Mouse (Mus musculus): ENCODE data around the gene Rpl41. TPM values are rescaled to one million over a fixed set of nuclear protein-coding genes. Genes with fewer than 3 reads are reported as not detected.
A peak's percentile ranks its signal among the peaks of the same experiment; 100 is the strongest.

The Rpl41 gene
- total RNA-seq, 1 experiment = 5,552 TPM

DNA sequence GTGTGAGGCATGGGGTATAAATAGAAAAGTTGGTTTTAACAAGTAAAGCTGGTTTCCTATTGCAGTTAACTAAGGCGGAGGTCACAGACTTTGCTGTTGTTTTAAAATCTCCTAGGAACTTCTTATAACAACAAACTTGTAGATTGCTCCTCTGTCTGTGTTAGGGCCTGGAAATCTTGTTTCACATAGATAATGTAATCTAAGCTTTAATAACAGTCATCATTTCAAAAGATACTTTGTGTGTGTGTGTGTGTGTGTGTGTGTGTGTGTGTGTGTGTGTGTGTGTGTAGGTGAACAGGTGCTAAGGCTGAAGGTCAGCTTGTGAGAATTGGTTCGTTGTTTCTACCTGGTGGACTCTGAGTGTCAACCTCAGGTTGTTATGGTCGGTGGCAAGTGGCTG, 45.1 kb downstream of the Rpl41 start:
- in situ Hi-C loops (cut with MboI; ENCODE audit: low sequenced_read_pairs in 2 of 2, unreplicated experiment in 2 of 2) = no loop called here
- DNase-seq (ENCODE audit: low read depth, low spot score) = no peak
- Histone ChIP-seq H3K4me1 (ENCODE audit: control insufficient read depth in 2 of 2, insufficient read depth in 2 of 2, low read length in 2 of 2, poor library complexity in 1 of 2) (peaks cover 2 to 5% of the 10 kb centered on the region in 2 experiments; a peak in 1 of 4 replicates), H3K4me3 (ENCODE audit: insufficient read depth in 1 of 2, low read depth in 1 of 2, low read length in 2 of 2, poor library complexity in 1 of 2, severe bottlenecking in 1 of 2) (no peak overlapping the region), H3K9me3 (ENCODE audit: control insufficient read depth, insufficient read depth, low read depth, low read length) (no peaks in the 10 kb centered on the region), H3K27ac (ENCODE audit: insufficient read depth, low read depth, low read length, poor library complexity, severe bottlenecking) (no peak overlapping the region), H3K9ac (ENCODE audit: insufficient read depth, low read depth, low read length, poor library complexity, severe bottlenecking) (no peak overlapping the region), H3K36me3 (ENCODE audit: control insufficient read depth, insufficient read depth, low read length, poor library complexity, severe bottlenecking) (no peaks in the 10 kb centered on the region)
- TF ChIP-seq HCFC1 (IDR thresholded peaks at IDR 0.05; ENCODE audit: borderline replicate concordance, insufficient read depth, low read length) (no peak), ZC3H11A (IDR thresholded peaks at IDR 0.05; ENCODE audit: borderline replicate concordance, low read depth, low read length) (no peak)

DNA sequence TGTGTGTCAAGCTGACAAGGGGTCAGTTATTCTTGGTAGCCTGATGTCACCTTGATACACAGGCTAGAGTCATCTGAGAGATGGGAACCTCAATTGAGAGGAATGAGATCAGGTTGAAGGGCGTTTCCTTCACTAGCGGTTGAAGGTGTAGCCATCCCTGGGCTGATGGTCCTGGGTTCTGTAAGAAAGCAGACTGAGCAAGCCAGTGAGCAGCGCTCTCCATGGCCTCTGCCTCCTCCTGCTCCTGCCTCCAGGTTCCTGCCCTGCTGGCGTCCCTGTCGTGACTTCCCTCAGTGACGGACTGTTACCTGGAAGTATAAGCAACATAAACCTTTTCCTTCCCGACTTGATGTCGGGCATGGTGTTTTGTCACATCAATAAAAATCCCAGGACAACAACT, 45.6 kb downstream of the Rpl41 start:
- no peak overlapping the region for H3K4me3 ChIP-seq (ENCODE audit: insufficient read depth in 1 of 2, low read depth in 1 of 2, low read length in 2 of 2, poor library complexity in 1 of 2, severe bottlenecking in 1 of 2)
- TF ChIP-seq ZNF384 (IDR thresholded peaks at IDR 0.05; ENCODE audit: low read depth, low read length) = no peak
- TF ChIP-seq ZC3H11A (IDR thresholded peaks at IDR 0.05; ENCODE audit: borderline replicate concordance, low read depth, low read length) = no peak
- no peak for TF ChIP-seq MAFK (IDR thresholded peaks at IDR 0.05; ENCODE audit: insufficient read depth, low read depth, low read length)
- no peak for TF ChIP-seq CHD2 (IDR thresholded peaks at IDR 0.05; ENCODE audit: low read depth, low read length)
- no peak for TF ChIP-seq HCFC1 (IDR thresholded peaks at IDR 0.05; ENCODE audit: borderline replicate concordance, insufficient read depth, low read length)
- in situ Hi-C loops (cut with MboI; ENCODE audit: low sequenced_read_pairs in 2 of 2, unreplicated experiment in 2 of 2) = no loop called here
- H3K9me3 ChIP-seq (ENCODE audit: control insufficient read depth, insufficient read depth, low read depth, low read length) = no peaks in the 10 kb centered on the region
- no peak for DNase-seq (ENCODE audit: low read depth, low spot score)
- H3K27ac ChIP-seq (ENCODE audit: insufficient read depth, low read depth, low read length, poor library complexity, severe bottlenecking) = no peak overlapping the region
- no peaks in the 10 kb centered on the region for H3K36me3 ChIP-seq (ENCODE audit: control insufficient read depth, insufficient read depth, low read length, poor library complexity, severe bottlenecking)
- peaks cover 2 to 5% of the 10 kb centered on the region in 2 experiments; a peak in 1 of 4 replicates for H3K4me1 ChIP-seq (ENCODE audit: control insufficient read depth in 2 of 2, insufficient read depth in 2 of 2, low read length in 2 of 2, poor library complexity in 1 of 2)
- no peak overlapping the region for H3K9ac ChIP-seq (ENCODE audit: insufficient read depth, low read depth, low read length, poor library complexity, severe bottlenecking)

DNA sequence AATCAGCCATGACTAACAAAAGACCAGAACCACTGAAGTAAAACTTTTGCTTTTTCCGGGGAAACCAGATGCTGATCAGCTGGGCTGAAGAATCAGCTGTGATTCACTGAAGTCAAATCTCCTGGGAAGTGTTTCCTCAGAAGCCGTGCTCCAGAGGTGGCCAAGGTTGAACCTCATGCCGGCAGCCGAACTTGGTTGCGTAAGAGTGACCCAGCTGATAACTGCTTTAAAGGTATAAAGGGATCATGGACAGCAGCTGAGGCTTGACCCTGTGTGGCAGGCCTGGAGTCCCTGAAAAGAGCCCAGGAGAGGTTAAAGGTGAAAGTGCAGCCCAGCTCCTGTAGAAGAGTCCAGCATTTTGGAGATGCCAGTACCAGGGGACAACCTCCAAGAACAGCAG, 46.8 kb downstream of the Rpl41 start:
- Histone ChIP-seq H3K9ac (ENCODE audit: insufficient read depth, low read depth, low read length, poor library complexity, severe bottlenecking) (no peak overlapping the region), H3K4me3 (ENCODE audit: insufficient read depth in 1 of 2, low read depth in 1 of 2, low read length in 2 of 2, poor library complexity in 1 of 2, severe bottlenecking in 1 of 2) (no peak overlapping the region), H3K27ac (ENCODE audit: insufficient read depth, low read depth, low read length, poor library complexity, severe bottlenecking) (no peak overlapping the region), H3K4me1 (ENCODE audit: control insufficient read depth in 2 of 2, insufficient read depth in 2 of 2, low read length in 2 of 2, poor library complexity in 1 of 2) (peaks cover 2 to 5% of the 10 kb centered on the region in 2 experiments; a peak in 1 of 4 replicates), H3K9me3 (ENCODE audit: control insufficient read depth, insufficient read depth, low read depth, low read length) (no peaks in the 10 kb centered on the region), H3K36me3 (ENCODE audit: control insufficient read depth, insufficient read depth, low read length, poor library complexity, severe bottlenecking) (no peaks in the 10 kb centered on the region)
- no peak for DNase-seq (ENCODE audit: low read depth, low spot score)
- TF ChIP-seq ZC3H11A (IDR thresholded peaks at IDR 0.05; ENCODE audit: borderline replicate concordance, low read depth, low read length) (no peak), MAFK (IDR thresholded peaks at IDR 0.05; ENCODE audit: insufficient read depth, low read depth, low read length) (no peak), CHD2 (IDR thresholded peaks at IDR 0.05; ENCODE audit: low read depth, low read length) (no peak), HCFC1 (IDR thresholded peaks at IDR 0.05; ENCODE audit: borderline replicate concordance, insufficient read depth, low read length) (no peak), ZNF384 (IDR thresholded peaks at IDR 0.05; ENCODE audit: low read depth, low read length) (no peak)
- in situ Hi-C loops (cut with MboI; ENCODE audit: low sequenced_read_pairs in 2 of 2, unreplicated experiment in 2 of 2) = no loop called here

DNA sequence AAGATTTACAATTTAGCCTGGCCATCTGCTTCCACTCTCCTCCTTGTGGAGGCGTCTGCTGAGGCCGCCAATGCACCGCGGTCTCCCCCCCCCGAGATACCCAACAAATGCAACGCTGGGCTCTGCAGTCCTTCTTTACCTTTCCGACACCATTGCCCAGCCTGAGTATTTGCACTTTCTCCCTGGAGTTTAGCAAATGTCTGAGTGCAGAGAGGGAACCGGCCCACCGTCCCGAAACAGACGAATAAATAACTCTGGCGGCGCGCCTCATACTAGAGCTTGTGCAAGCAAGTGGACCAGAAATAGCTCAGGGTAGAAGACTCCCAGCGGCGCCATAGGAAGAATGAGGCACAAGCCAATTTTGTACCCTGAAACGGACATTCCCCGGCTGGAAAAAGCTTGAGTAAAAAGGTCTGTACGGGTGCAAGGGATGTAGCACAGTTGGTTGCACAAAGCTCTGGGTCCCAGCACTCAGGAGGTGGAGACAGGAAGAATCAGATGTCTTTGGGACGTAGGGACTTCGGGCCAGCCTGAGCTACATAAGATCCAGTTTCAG, 49.9 kb downstream of the Rpl41 start:
- no peak overlapping the region for H3K27ac ChIP-seq (ENCODE audit: insufficient read depth, low read depth, low read length, poor library complexity, severe bottlenecking)
- no peaks in the 10 kb centered on the region for H3K36me3 ChIP-seq (ENCODE audit: control insufficient read depth, insufficient read depth, low read length, poor library complexity, severe bottlenecking)
- DNase-seq (ENCODE audit: low read depth, low spot score) = no peak
- H3K9me3 ChIP-seq (ENCODE audit: control insufficient read depth, insufficient read depth, low read depth, low read length) = no peaks in the 10 kb centered on the region
- peak overlapping the region; percentile 65 to 71 for H3K4me3 ChIP-seq (ENCODE audit: insufficient read depth in 1 of 2, low read depth in 1 of 2, low read length in 2 of 2, poor library complexity in 1 of 2, severe bottlenecking in 1 of 2)
- peaks cover 0 to 9% of the 10 kb centered on the region in 2 experiments; a peak in 2 of 4 replicates for H3K4me1 ChIP-seq (ENCODE audit: control insufficient read depth in 2 of 2, insufficient read depth in 2 of 2, low read length in 2 of 2, poor library complexity in 1 of 2)
- no peak for TF ChIP-seq MAFK (IDR thresholded peaks at IDR 0.05; ENCODE audit: insufficient read depth, low read depth, low read length)
- TF ChIP-seq ZNF384 (IDR thresholded peaks at IDR 0.05; ENCODE audit: low read depth, low read length) = no peak
- TF ChIP-seq CHD2 (IDR thresholded peaks at IDR 0.05; ENCODE audit: low read depth, low read length) = no peak
- no peak for TF ChIP-seq HCFC1 (IDR thresholded peaks at IDR 0.05; ENCODE audit: borderline replicate concordance, insufficient read depth, low read length)
- TF ChIP-seq ZC3H11A (IDR thresholded peaks at IDR 0.05; ENCODE audit: borderline replicate concordance, low read depth, low read length) = no peak
- in situ Hi-C loops (cut with MboI; ENCODE audit: low sequenced_read_pairs in 2 of 2, unreplicated experiment in 2 of 2) = no loop called here
- H3K9ac ChIP-seq (ENCODE audit: insufficient read depth, low read depth, low read length, poor library complexity, severe bottlenecking) = peak overlapping the region; percentile 71

DNA sequence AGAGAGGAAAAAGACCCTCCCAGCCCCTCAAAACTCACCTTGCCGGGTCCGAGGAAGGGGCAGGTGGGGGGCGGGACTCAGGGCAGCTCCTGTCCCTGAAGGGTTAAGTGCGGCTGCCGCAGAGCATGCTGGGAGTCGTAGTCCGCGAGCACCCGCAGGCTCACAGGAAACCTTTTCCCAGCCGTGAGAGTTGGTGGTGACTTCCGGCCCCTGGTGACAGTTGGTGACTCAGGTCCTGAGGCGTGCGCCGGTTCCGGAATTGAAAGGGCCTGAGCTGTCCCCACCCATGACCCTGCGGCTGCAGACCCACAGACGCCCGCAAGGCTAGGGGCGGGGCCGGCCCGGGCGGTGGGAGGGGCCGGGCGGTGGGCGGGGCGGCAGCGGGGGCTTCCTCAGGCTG, 50.5 kb downstream of the Rpl41 start, which contains the start of gene Myl6b:
TSS of gene Myl6b (minus strand) at position 96 of the 400 bp plus-strand sequence.
- peak within 1 kb of the TSS; percentile 71 for H3K9ac ChIP-seq (ENCODE audit: insufficient read depth, low read depth, low read length, poor library complexity, severe bottlenecking)
- TF ChIP-seq HCFC1 (IDR thresholded peaks at IDR 0.05; ENCODE audit: borderline replicate concordance, insufficient read depth, low read length) = peak; percentile 93
- TF ChIP-seq CHD2 (IDR thresholded peaks at IDR 0.05; ENCODE audit: low read depth, low read length) = peak; percentile 60; the same call in 1 of the 2 replicates
- peak; percentile 50; the same call in 1 of the 2 replicates for TF ChIP-seq MAFK (IDR thresholded peaks at IDR 0.05; ENCODE audit: insufficient read depth, low read depth, low read length)
- TF ChIP-seq ZC3H11A (IDR thresholded peaks at IDR 0.05; ENCODE audit: borderline replicate concordance, low read depth, low read length) = no peak
- no peak for TF ChIP-seq ZNF384 (IDR thresholded peaks at IDR 0.05; ENCODE audit: low read depth, low read length)
- no peaks in the 10 kb centered on the region for H3K36me3 ChIP-seq (ENCODE audit: control insufficient read depth, insufficient read depth, low read length, poor library complexity, severe bottlenecking)
- peak within 1 kb of the TSS; percentile 65 to 71 for H3K4me3 ChIP-seq (ENCODE audit: insufficient read depth in 1 of 2, low read depth in 1 of 2, low read length in 2 of 2, poor library complexity in 1 of 2, severe bottlenecking in 1 of 2)
- DNase-seq (ENCODE audit: low read depth, low spot score) = peak; percentile 92
- H3K27ac ChIP-seq (ENCODE audit: insufficient read depth, low read depth, low read length, poor library complexity, severe bottlenecking) = no peak within 1 kb of the TSS
- peaks cover 0 to 9% of the 10 kb centered on the region in 2 experiments; a peak in 2 of 4 replicates for H3K4me1 ChIP-seq (ENCODE audit: control insufficient read depth in 2 of 2, insufficient read depth in 2 of 2, low read length in 2 of 2, poor library complexity in 1 of 2)
- H3K9me3 ChIP-seq (ENCODE audit: control insufficient read depth, insufficient read depth, low read depth, low read length) = no peaks in the 10 kb centered on the region
- in situ Hi-C loops (cut with MboI; ENCODE audit: low sequenced_read_pairs in 2 of 2, unreplicated experiment in 2 of 2) = no loop called here
